Mouse (Mus musculus) lung, adult 18-20 months (tissue): ENCODE data around the gene Ly75.
A peak's percentile ranks its signal among the peaks of the same experiment; 100 is the strongest.

ENCODE experiments used
- DNase-seq, 2 experiments: peaks; one replicate each; pipeline ENCODE4 v3.0.0; 2022; ENCODE audit warnings: mixed read lengths in 2 of 2

Gene Ly75

GRCm38 (mm10) chr2:60322031-60322726 is 60.9 kb downstream of the Ly75 start:
- no peak for DNase-seq

- no peak for DNase-seq
Observed at GRCm38 (mm10) chr2:60303796-60304195, 79.3 kb downstream of the Ly75 start.

- no peak for DNase-seq
Observed at GRCm38 (mm10) chr2:60299323-60299722, 83.8 kb downstream of the Ly75 start.

- peak; percentile 20 to 21 for DNase-seq
Observed at GRCm38 (mm10) chr2:60298266-60298665, 84.8 kb downstream of the Ly75 start.

- DNase-seq: no peak
Observed at GRCm38 (mm10) chr2:60291381-60291780, 91.7 kb downstream of the Ly75 start.

GRCm38 (mm10) chr2:60289451-60289850 is 93.7 kb downstream of the Ly75 start:
- DNase-seq: no peak

- no peak for DNase-seq
Observed at GRCm38 (mm10) chr2:60288606-60289005, 94.5 kb downstream of the Ly75 start.

- no peak for DNase-seq
Observed at GRCm38 (mm10) chr2:60285107-60285617, 97.9 kb downstream of the Ly75 start.

GRCm38 (mm10) chr2:60284467-60284821 is 98.7 kb downstream of the Ly75 start, which contains the start of gene Cd302:
TSS of gene Cd302 (minus strand) at chr2:60284488.
- no peak for DNase-seq

- DNase-seq: peak; percentile 76 to 77
Observed at GRCm38 (mm10) chr2:60283751-60284466, 99.2 kb downstream of the Ly75 start.

GRCm38 (mm10) chr2:60283208-60283750 is 99.8 kb downstream of the Ly75 start:
- no peak for DNase-seq

- no peak for DNase-seq
Observed at GRCm38 (mm10) chr2:60282625-60283024, 100.5 kb downstream of the Ly75 start.

- DNase-seq: no peak
Observed at GRCm38 (mm10) chr2:60278627-60279026, 104.5 kb downstream of the Ly75 start.

GRCm38 (mm10) chr2:60269856-60270479 is 113.1 kb downstream of the Ly75 start:
- no peak for DNase-seq

GRCm38 (mm10) chr2:60267567-60267966 is 115.5 kb downstream of the Ly75 start:
- no peak for DNase-seq

- DNase-seq: no peak
Observed at GRCm38 (mm10) chr2:60260621-60261350, 122.3 kb downstream of the Ly75 start.

GRCm38 (mm10) chr2:60259186-60259585 is 123.9 kb downstream of the Ly75 start:
- DNase-seq: no peak

GRCm38 (mm10) chr2:60256751-60257150 is 126.4 kb downstream of the Ly75 start:
- DNase-seq: no peak

- DNase-seq: no peak
Observed at GRCm38 (mm10) chr2:60253506-60253905, 129.6 kb downstream of the Ly75 start.

- no peak for DNase-seq
Observed at GRCm38 (mm10) chr2:60252782-60253181, 130.3 kb downstream of the Ly75 start.
